Mouse (Mus musculus) limb, embryonic 13.5 days (tissue): ENCODE measurements around the gene Heatr1. TPM values are rescaled to one million over a fixed set of nuclear protein-coding genes. Genes with fewer than 3 reads are reported as not detected.

ENCODE experiments used
- ATAC-seq: fragments of 200-750 bp; cut with Nextera tagmentation; 2 replicates; pipeline ENCODE4 v1.8.0; 2017; ENCODE audit warnings: low read depth, moderate number of reproducible peaks, moderate TSS enrichment; ENCODE audit not compliant: low FRiP score
- H3K27ac ChIP-seq: fragments of 300-500 bp; sonication (generic); 2 replicates; pipeline ENCODE4 v1.5.1; 2015; ENCODE audit warnings: inconsistent platforms, mild to moderate bottlenecking, moderate library complexity
- H3K27me3 ChIP-seq: fragments of 300-500 bp; sonication (generic); 2 replicates; pipeline ENCODE4 v1.6.1; 2015; ENCODE audit warnings: mild to moderate bottlenecking, inconsistent platforms
- H3K36me3 ChIP-seq: fragments of 300-500 bp; sonication (generic); 2 replicates; pipeline ENCODE4 v1.6.1; 2015; ENCODE audit warnings: inconsistent platforms, mild to moderate bottlenecking, moderate library complexity
- H3K4me1 ChIP-seq: fragments of 300-500 bp; sonication (generic); 2 replicates; pipeline ENCODE4 v1.6.1; 2015; ENCODE audit warnings: inconsistent platforms
- H3K4me2 ChIP-seq: fragments of 300-500 bp; sonication (generic); replicated peaks from 2 replicates; pipeline ENCODE4 v1.6.1; 2015; ENCODE audit warnings: inconsistent platforms, mild to moderate bottlenecking, moderate library complexity
- H3K4me3 ChIP-seq: fragments of 300-500 bp; sonication (generic); 2 replicates; pipeline ENCODE4 v1.5.1; 2015; ENCODE audit warnings: moderate library complexity, mild to moderate bottlenecking, inconsistent platforms
- H3K9ac ChIP-seq: fragments of 300-500 bp; sonication (generic); 2 replicates; pipeline ENCODE4 v1.6.1; 2015; ENCODE audit warnings: mild to moderate bottlenecking, inconsistent platforms
- H3K9me3 ChIP-seq: fragments of 300-500 bp; sonication (generic); 2 replicates; pipeline ENCODE4 v1.6.1; 2016; ENCODE audit warnings: inconsistent platforms
- WGBS: fragments of 180-500 bp; shearing (Covaris S2); methylation state at CpG from one replicate; pipeline ENCODE4 v1.1.7; 2015; 5-methylcytosine and 5-hydroxymethylcytosine counted together
- polyA plus RNA-seq: library from polyadenylated mRNA; unstranded; fragments of >200 nt; fragmentation: Nextera tagmentation; extraction: Ambion mirVana; gene quantifications from 2 replicates; pipeline ENCODE4 v1.2.1, GENCODE M21; 2015

The Heatr1 gene
- polyA plus RNA-seq, result 16.1 and 19.0 TPM in 2 replicates

DNA sequence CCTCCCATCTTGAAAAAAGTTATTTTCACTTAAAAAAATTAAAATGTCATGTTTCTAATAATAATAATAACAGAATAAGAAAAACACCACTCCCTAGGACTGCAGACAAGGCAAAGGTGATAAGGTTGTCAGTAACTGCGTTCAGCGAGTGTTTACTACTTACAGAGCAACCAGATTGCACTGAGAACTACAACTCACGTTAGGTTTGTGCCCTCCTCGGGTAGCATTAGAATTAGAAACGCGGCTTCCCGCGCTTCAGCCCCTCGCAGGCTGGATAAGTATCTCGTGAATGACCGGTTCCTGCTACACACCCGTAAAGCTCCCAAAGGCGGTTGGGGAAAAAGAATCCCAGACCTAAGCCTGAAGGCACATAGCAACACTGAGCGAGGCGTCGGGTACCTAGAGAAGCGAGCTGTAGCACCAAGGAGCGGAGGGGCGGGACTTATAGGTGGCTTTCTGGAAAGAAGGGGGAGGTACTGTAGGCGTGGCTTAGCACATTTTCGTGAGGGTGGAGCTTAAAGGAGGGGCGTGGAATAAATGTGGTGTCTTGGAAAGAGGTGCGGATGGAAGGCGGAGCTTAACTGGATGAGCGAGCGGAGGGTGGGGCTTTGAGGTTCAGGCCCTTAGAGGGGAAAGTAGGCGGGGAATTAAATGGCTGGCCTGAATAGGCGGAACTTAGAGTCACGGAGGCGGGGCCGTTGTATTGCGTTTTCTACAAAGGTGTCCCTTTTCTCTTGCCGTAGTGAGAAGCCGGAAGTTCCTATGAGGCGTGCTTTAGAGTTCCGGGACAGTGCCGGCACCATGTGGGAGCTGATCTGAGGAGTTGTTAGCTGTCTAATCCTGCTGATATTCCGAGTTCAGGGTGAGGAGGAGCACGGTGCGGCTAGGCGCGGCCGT is at the start of gene Heatr1:
Gene Heatr1, plus strand, starts transcription at position 419 of the 897 bp plus-strand sequence.
- peaks cover 3% of the 10 kb centered on the region; the same call in 1 of the 2 replicates for H3K27me3 ChIP-seq
- no peaks in the 10 kb centered on the region for H3K9me3 ChIP-seq
- peaks cover 9% of the 10 kb centered on the region for H3K4me1 ChIP-seq
- peak within 1 kb of the TSS; percentile 91 for H3K4me3 ChIP-seq
- H3K36me3 ChIP-seq, result peaks cover 12% of the 10 kb centered on the region
- H3K9ac ChIP-seq, result peak within 1 kb of the TSS; percentile 76
- under 1% methylated on average over 43 of the region's 43 CpGs for WGBS
- 0 out of 2 replicates have a peak within 1 kb of the TSS, but pooled peaks have one; percentile 55 for H3K27ac ChIP-seq
- ATAC-seq, result peak; percentile 97
- H3K4me2 ChIP-seq, result peak within 1 kb of the TSS; percentile 95

GRCm38 (mm10) chr13:12346837-12347236 is 48.0 kb upstream of the Heatr1 start:
- no peak for ATAC-seq
- H3K4me1 ChIP-seq, result no peaks in the 10 kb centered on the region
- no peaks in the 10 kb centered on the region for H3K9me3 ChIP-seq
- H3K4me3 ChIP-seq, result no peak overlapping the region
- H3K27me3 ChIP-seq, result no peaks in the 10 kb centered on the region
- H3K9ac ChIP-seq, result no peak overlapping the region
- 74% methylated on average over 3 of the region's 3 CpGs for WGBS
- H3K4me2 ChIP-seq, result no peak overlapping the region
- H3K27ac ChIP-seq, result no peak overlapping the region
- no peaks in the 10 kb centered on the region for H3K36me3 ChIP-seq

DNA sequence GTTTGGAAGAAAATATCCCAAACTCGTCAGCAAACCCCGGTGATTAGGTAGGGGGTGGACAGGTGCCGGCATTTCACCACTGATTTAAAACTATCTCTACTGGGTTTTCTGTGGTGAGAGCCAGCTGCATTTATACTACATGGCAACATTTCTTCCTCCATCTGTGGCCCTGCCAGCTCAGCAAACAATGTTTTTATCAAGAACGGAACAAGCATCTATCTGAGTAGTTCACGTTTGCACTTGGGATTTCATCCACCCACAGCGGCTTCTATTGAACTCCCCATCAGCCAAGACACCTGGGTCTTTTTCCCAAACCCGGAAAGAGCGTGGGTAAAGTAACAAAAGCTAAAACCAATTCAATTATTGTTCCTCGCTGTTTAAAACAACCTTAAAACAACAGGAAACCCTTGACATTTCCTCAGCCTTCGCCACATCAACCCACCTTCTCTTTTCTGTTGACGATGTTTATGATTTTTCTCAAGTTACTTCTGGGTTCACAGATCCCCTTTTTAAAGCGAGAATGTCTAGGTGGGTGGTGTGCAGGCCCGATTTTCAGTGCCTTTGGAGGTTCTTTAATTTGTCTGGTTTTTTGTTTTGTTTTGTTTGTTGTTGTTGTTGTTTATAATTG is 45.5 kb upstream of the Heatr1 start:
- no peak overlapping the region for H3K4me2 ChIP-seq
- no peaks in the 10 kb centered on the region for H3K27me3 ChIP-seq
- ATAC-seq, result no peak
- 73% methylated on average over 13 of the region's 13 CpGs for WGBS
- H3K4me3 ChIP-seq, result no peak overlapping the region
- H3K4me1 ChIP-seq, result no peaks in the 10 kb centered on the region
- no peaks in the 10 kb centered on the region for H3K9me3 ChIP-seq
- no peaks in the 10 kb centered on the region for H3K36me3 ChIP-seq
- no peak overlapping the region for H3K27ac ChIP-seq
- no peak overlapping the region for H3K9ac ChIP-seq

DNA sequence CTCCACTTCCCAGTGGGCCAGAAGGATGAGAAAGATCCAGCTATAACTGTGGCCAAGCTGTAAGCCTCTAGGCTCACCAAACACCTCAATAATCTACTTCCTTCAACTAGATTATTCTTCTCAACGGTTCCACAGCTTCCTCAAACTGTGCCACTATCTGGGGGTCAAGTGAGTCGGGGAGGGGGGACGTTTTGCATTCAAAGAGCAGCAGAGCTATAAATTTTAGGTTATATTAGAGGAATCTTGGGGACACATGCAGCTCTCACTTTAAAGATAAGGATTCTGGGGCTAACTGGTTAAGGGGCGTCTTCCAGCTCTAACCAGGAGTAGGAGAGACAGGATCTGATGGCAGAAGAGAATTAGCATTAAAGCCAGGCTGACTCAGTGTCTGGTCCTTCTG is 38.6 kb upstream of the Heatr1 start:
- ATAC-seq, result no peak
- Histone ChIP-seq H3K4me3 (no peak overlapping the region), H3K4me1 (no peaks in the 10 kb centered on the region), H3K36me3 (no peaks in the 10 kb centered on the region), H3K27ac (no peak overlapping the region), H3K4me2 (no peak overlapping the region), H3K9me3 (no peaks in the 10 kb centered on the region), H3K9ac (no peak overlapping the region), H3K27me3 (no peaks in the 10 kb centered on the region)
- WGBS, result 61% methylated on average over 4 of the region's 4 CpGs

- Histone ChIP-seq H3K27me3 (no peaks in the 10 kb centered on the region), H3K27ac (no peak overlapping the region), H3K9me3 (no peaks in the 10 kb centered on the region), H3K4me1 (no peaks in the 10 kb centered on the region), H3K4me3 (no peak overlapping the region), H3K36me3 (no peaks in the 10 kb centered on the region), H3K9ac (no peak overlapping the region), H3K4me2 (no peak overlapping the region)
- peak; percentile 44; the same call in 1 of the 2 replicates for ATAC-seq
- WGBS, result 78% methylated on average over 5 of the region's 5 CpGs
These were observed 37.3 kb upstream of the Heatr1 start for GRCm38 (mm10) chr13:12357554-12357953.

- H3K4me3 ChIP-seq, result no peak overlapping the region
- WGBS, result 85% methylated on average over 4 of the region's 4 CpGs
- H3K9ac ChIP-seq, result no peak overlapping the region
- H3K36me3 ChIP-seq, result no peaks in the 10 kb centered on the region
- H3K27ac ChIP-seq, result no peak overlapping the region
- no peaks in the 10 kb centered on the region for H3K9me3 ChIP-seq
- H3K27me3 ChIP-seq, result no peaks in the 10 kb centered on the region
- ATAC-seq, result no peak
- no peaks in the 10 kb centered on the region for H3K4me1 ChIP-seq
- H3K4me2 ChIP-seq, result no peak overlapping the region
These were observed 33.3 kb upstream of the Heatr1 start for GRCm38 (mm10) chr13:12361486-12361885.

DNA sequence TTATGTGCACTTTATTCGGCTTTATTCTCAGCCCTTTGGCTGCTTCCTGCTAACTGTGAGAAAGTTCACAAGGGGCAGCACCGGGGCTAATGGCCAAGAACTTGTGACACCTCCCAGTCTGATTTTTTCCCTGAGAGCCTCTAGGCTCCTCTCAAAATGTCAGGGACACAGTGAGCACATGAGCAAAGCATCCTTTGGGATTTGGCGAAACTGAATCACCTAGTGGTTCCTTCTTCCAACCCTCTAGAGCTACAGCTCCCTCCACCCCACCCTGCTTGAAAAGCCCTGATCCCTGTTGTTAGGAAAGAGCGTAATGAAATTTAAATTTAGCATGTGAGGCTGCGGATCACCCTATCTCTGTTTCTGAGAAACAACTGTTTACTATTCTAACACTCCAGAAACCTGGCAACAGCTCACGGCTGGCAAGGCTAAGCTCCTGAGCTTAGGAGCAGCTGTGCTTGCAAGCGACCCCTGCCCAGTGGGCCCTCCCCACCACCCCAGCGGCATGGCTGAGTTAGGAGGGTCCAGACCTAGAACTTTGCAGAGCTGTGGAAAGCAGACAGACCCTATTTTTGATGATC is 25.7 kb upstream of the Heatr1 start:
- WGBS, result 50% methylated on average over 8 of the region's 8 CpGs
- no peaks in the 10 kb centered on the region for H3K9me3 ChIP-seq
- no peaks in the 10 kb centered on the region for H3K27me3 ChIP-seq
- no peaks in the 10 kb centered on the region for H3K36me3 ChIP-seq
- ATAC-seq, result peak; percentile 78
- no peak overlapping the region for H3K4me2 ChIP-seq
- H3K4me1 ChIP-seq, result no peaks in the 10 kb centered on the region; the same call in 1 of the 2 replicates
- no peak overlapping the region for H3K27ac ChIP-seq
- H3K4me3 ChIP-seq, result no peak overlapping the region
- no peak overlapping the region for H3K9ac ChIP-seq

DNA sequence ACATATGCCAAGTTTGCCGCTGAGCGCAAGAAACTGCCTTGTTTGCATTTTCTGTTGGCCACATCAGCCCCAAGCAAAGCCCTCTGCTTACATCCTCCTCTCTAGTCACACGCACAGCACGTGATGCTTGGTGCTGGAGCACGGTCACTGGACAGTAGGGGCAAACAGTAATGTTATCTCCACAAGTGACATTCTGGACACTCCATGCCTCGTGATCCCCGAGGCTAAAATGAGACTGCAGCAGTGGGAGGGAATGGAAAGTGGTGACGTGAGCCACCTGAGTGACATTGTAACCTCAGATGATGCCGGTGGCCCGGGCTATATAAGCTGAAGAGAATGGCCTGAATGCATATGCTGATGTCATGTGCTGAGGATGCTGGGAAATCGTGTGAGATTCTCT is 24.9 kb upstream of the Heatr1 start:
- Histone ChIP-seq H3K4me1 (no peaks in the 10 kb centered on the region; the same call in 1 of the 2 replicates), H3K4me3 (no peak overlapping the region), H3K36me3 (no peaks in the 10 kb centered on the region), H3K9ac (no peak overlapping the region), H3K4me2 (no peak overlapping the region), H3K27me3 (no peaks in the 10 kb centered on the region), H3K9me3 (no peaks in the 10 kb centered on the region), H3K27ac (no peak overlapping the region)
- ATAC-seq, result 0 out of 2 replicates have a peak, but pooled peaks have one; percentile 14
- 82% methylated on average over 11 of the region's 11 CpGs for WGBS

- WGBS, result 81% methylated on average over 3 of the region's 3 CpGs
These were observed 22.1 kb upstream of the Heatr1 start for GRCm38 (mm10) chr13:12372755-12373154.

DNA sequence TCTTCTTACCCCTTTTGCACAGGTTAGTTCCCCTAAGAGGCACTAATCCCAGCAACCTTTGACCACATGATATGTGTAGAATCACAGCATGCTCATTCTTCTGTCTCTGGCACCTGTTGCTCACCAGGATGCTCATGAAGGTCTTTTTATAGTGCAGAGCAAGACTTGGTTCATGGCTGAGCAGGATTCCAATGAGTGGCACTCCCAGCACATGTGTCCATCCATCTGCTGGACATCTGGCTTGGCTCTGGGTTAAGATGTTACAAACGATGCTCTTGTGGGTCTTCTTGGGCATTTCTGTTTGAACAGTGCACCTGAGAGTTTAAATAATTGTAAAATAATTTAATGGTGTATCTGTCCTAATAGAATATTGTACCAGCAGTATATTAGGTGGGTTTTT is 18.0 kb upstream of the Heatr1 start:
- Histone ChIP-seq H3K27ac (no peak overlapping the region), H3K9me3 (no peaks in the 10 kb centered on the region), H3K27me3 (no peaks in the 10 kb centered on the region), H3K4me2 (no peak overlapping the region), H3K4me3 (no peak overlapping the region), H3K36me3 (no peaks in the 10 kb centered on the region), H3K9ac (no peak overlapping the region), H3K4me1 (no peaks in the 10 kb centered on the region)
- no peak for ATAC-seq
- 51% methylated on average over 1 of the region's 1 CpGs for WGBS

More at GRCm38 (mm10) chr13:12372755-12373154, 22.1 kb upstream of the Heatr1 start:
- no peak overlapping the region for H3K27ac ChIP-seq
- H3K4me3 ChIP-seq, result no peak overlapping the region
- no peaks in the 10 kb centered on the region for H3K27me3 ChIP-seq
- no peak for ATAC-seq
- H3K9ac ChIP-seq, result no peak overlapping the region
- H3K4me1 ChIP-seq, result no peaks in the 10 kb centered on the region; the same call in 1 of the 2 replicates
- no peaks in the 10 kb centered on the region for H3K36me3 ChIP-seq
- H3K9me3 ChIP-seq, result no peaks in the 10 kb centered on the region
- H3K4me2 ChIP-seq, result no peak overlapping the region

- Histone ChIP-seq H3K4me1 (no peaks in the 10 kb centered on the region), H3K9ac (no peak overlapping the region), H3K36me3 (no peaks in the 10 kb centered on the region), H3K4me2 (no peak overlapping the region), H3K27ac (no peak overlapping the region), H3K4me3 (no peak overlapping the region), H3K27me3 (no peaks in the 10 kb centered on the region), H3K9me3 (no peaks in the 10 kb centered on the region)
- ATAC-seq, result no peak; the same call in 1 of the 2 replicates
These were observed 10.0 kb upstream of the Heatr1 start for GRCm38 (mm10) chr13:12384796-12385195.

DNA sequence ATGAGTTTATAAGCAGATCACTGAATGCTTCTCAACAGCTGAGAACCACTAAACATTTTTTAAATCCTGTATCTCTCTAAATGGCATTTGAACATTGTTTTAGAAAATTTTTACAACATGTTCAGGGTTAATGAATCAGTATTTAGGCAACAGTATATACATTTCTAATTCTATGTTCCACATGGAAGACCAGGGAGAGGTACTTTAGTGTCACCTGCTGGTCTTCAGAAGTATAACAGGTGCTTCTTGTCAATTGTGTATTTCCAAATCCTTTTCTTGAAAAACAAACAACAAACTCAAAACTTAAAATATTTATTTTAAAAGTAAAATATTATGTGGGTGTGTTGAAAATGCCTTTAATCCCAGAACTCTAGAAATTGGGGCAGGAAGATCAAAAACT is 8.5 kb upstream of the Heatr1 start:
- H3K9ac ChIP-seq, result no peak overlapping the region
- no peaks in the 10 kb centered on the region for H3K36me3 ChIP-seq

More for the DNA sequence above, 8.5 kb upstream of the Heatr1 start:
- H3K27me3 ChIP-seq, result no peaks in the 10 kb centered on the region
- no peaks in the 10 kb centered on the region for H3K9me3 ChIP-seq
- H3K4me1 ChIP-seq, result no peaks in the 10 kb centered on the region
- no peak overlapping the region for H3K27ac ChIP-seq
- H3K4me2 ChIP-seq, result no peak overlapping the region
- H3K4me3 ChIP-seq, result no peak overlapping the region
- no peak for ATAC-seq
